Mouse (Mus musculus): ENCODE data around the gene Ptpn7. TPM values are rescaled to one million over a fixed set of nuclear protein-coding genes. Genes with fewer than 3 reads are reported as not detected.
"Not testable (repeated sequence)": the region's sequence is repeated elsewhere in the genome, so short reads cannot be mapped to it uniquely, and the experiment has no call there.

Ptpn7 gene
- polyA plus RNA-seq, 1 experiment from 2014 or later: 20.5 TPM

GRCm38 (mm10) chr1:135096312-135096711, 36.2 kb upstream of the Ptpn7 start:
- no peak overlapping the region for H3K4me2 ChIP-seq (ENCODE audit: low read depth, low read length)
- no peak overlapping the region for H3K9ac ChIP-seq (ENCODE audit: low read length)
- H3K4me1 ChIP-seq (ENCODE audit: control insufficient read depth, insufficient read depth, low read length): peaks cover 35% of the 10 kb centered on the region
- WGBS: 59% methylated on average over 11 of the region's 11 CpGs
- no peaks in the 10 kb centered on the region for H3K36me3 ChIP-seq (ENCODE audit: control insufficient read depth, insufficient read depth)
- ATAC-seq (replicated peaks; ENCODE audit: extremely low read depth, insufficient read depth, low FRiP score): no peak
- peaks cover 14% of the 10 kb centered on the region for H3K27me3 ChIP-seq (ENCODE audit: control insufficient read depth, insufficient read depth, low read length)
- H3K27ac ChIP-seq (ENCODE audit: low read length): no peak overlapping the region
- no peak overlapping the region for H3K4me3 ChIP-seq (ENCODE audit: low read length)
- no peaks in the 10 kb centered on the region for H3K9me3 ChIP-seq (replicated peaks; ENCODE audit: control insufficient read depth, low read length)

GRCm38 (mm10) chr1:135097441-135097840, 35.1 kb upstream of the Ptpn7 start:
- H3K27ac ChIP-seq (ENCODE audit: low read length): no peak overlapping the region
- ATAC-seq (replicated peaks; ENCODE audit: extremely low read depth, insufficient read depth, low FRiP score): no peak
- H3K36me3 ChIP-seq (ENCODE audit: control insufficient read depth, insufficient read depth): no peaks in the 10 kb centered on the region
- WGBS: 89% methylated on average over 6 of the region's 6 CpGs
- H3K27me3 ChIP-seq (ENCODE audit: control insufficient read depth, insufficient read depth, low read length): peaks cover 24% of the 10 kb centered on the region
- H3K4me2 ChIP-seq (ENCODE audit: low read depth, low read length): no peak overlapping the region
- no peaks in the 10 kb centered on the region for H3K9me3 ChIP-seq (replicated peaks; ENCODE audit: control insufficient read depth, low read length)
- peaks cover 35% of the 10 kb centered on the region for H3K4me1 ChIP-seq (ENCODE audit: control insufficient read depth, insufficient read depth, low read length)
- H3K4me3 ChIP-seq (ENCODE audit: low read length): no peak overlapping the region
- no peak overlapping the region for H3K9ac ChIP-seq (ENCODE audit: low read length)

GRCm38 (mm10) chr1:135098441-135098840, 34.1 kb upstream of the Ptpn7 start:
- Histone ChIP-seq H3K4me2 (ENCODE audit: low read depth, low read length) (no peak overlapping the region), H3K36me3 (ENCODE audit: control insufficient read depth, insufficient read depth) (no peaks in the 10 kb centered on the region), H3K9me3 (replicated peaks; ENCODE audit: control insufficient read depth, low read length) (no peaks in the 10 kb centered on the region), H3K27ac (ENCODE audit: low read length) (peak overlapping the region; percentile 64), H3K9ac (ENCODE audit: low read length) (no peak overlapping the region), H3K27me3 (ENCODE audit: control insufficient read depth, insufficient read depth, low read length) (peaks cover 30% of the 10 kb centered on the region), H3K4me1 (ENCODE audit: control insufficient read depth, insufficient read depth, low read length) (peaks cover 35% of the 10 kb centered on the region), H3K4me3 (ENCODE audit: low read length) (no peak overlapping the region)
- ATAC-seq (replicated peaks; ENCODE audit: extremely low read depth, insufficient read depth, low FRiP score): peak; percentile 54
- WGBS: 57% methylated on average over 7 of the region's 7 CpGs

- WGBS: 52% methylated on average over 7 of the region's 7 CpGs
- ATAC-seq (replicated peaks; ENCODE audit: extremely low read depth, insufficient read depth, low FRiP score): no peak
Measured at GRCm38 (mm10) chr1:135100400-135100799, 32.1 kb upstream of the Ptpn7 start.

GRCm38 (mm10) chr1:135105124-135105523, 27.4 kb upstream of the Ptpn7 start, which contains the start of gene Lgr6:
Gene Lgr6 (minus strand): TSS chr1:135105276.
- ATAC-seq (replicated peaks; ENCODE audit: extremely low read depth, insufficient read depth, low FRiP score): no peak; the same call in 1 of the 2 replicates
- H3K4me1 ChIP-seq (ENCODE audit: control insufficient read depth, insufficient read depth, low read length): peaks cover 9% of the 10 kb centered on the region
- peak within 1 kb of the TSS; percentile 57 for H3K9ac ChIP-seq (ENCODE audit: low read length)
- no peaks in the 10 kb centered on the region for H3K36me3 ChIP-seq (ENCODE audit: control insufficient read depth, insufficient read depth)
- H3K4me3 ChIP-seq (ENCODE audit: low read length): peak within 1 kb of the TSS; percentile 58
- WGBS: under 1% methylated on average over 34 of the region's 40 CpGs
- H3K9me3 ChIP-seq (replicated peaks; ENCODE audit: control insufficient read depth, low read length): no peaks in the 10 kb centered on the region
- no peak within 1 kb of the TSS for H3K27ac ChIP-seq (ENCODE audit: low read length)
- H3K27me3 ChIP-seq (ENCODE audit: control insufficient read depth, insufficient read depth, low read length): peaks cover 54% of the 10 kb centered on the region
- H3K4me2 ChIP-seq (ENCODE audit: low read depth, low read length): peak within 1 kb of the TSS; percentile 76

More at GRCm38 (mm10) chr1:135100400-135100799, 32.1 kb upstream of the Ptpn7 start:
- H3K9ac ChIP-seq (ENCODE audit: low read length): no peak overlapping the region
- no peak overlapping the region for H3K27ac ChIP-seq (ENCODE audit: low read length)
- H3K36me3 ChIP-seq (ENCODE audit: control insufficient read depth, insufficient read depth): no peaks in the 10 kb centered on the region
- peaks cover 27% of the 10 kb centered on the region for H3K4me1 ChIP-seq (ENCODE audit: control insufficient read depth, insufficient read depth, low read length)
- H3K9me3 ChIP-seq (replicated peaks; ENCODE audit: control insufficient read depth, low read length): no peaks in the 10 kb centered on the region
- H3K4me2 ChIP-seq (ENCODE audit: low read depth, low read length): no peak overlapping the region
- H3K4me3 ChIP-seq (ENCODE audit: low read length): no peak overlapping the region
- peaks cover 41% of the 10 kb centered on the region for H3K27me3 ChIP-seq (ENCODE audit: control insufficient read depth, insufficient read depth, low read length)

GRCm38 (mm10) chr1:135105951-135106350, 26.5 kb upstream of the Ptpn7 start:
- peaks cover 6% of the 10 kb centered on the region for H3K4me1 ChIP-seq (ENCODE audit: control insufficient read depth, insufficient read depth, low read length)
- no peaks in the 10 kb centered on the region for H3K36me3 ChIP-seq (ENCODE audit: control insufficient read depth, insufficient read depth)
- ATAC-seq (replicated peaks; ENCODE audit: extremely low read depth, insufficient read depth, low FRiP score): peak; percentile 29; the same call in 1 of the 2 replicates
- H3K4me3 ChIP-seq (ENCODE audit: low read length): peak overlapping the region; percentile 58; the same call in 1 of the 2 replicates
- H3K27ac ChIP-seq (ENCODE audit: low read length): no peak overlapping the region
- peak overlapping the region; percentile 76 for H3K4me2 ChIP-seq (ENCODE audit: low read depth, low read length)
- H3K9me3 ChIP-seq (replicated peaks; ENCODE audit: control insufficient read depth, low read length): no peaks in the 10 kb centered on the region
- WGBS: 2% methylated on average over 8 of the region's 8 CpGs
- peaks cover 49% of the 10 kb centered on the region for H3K27me3 ChIP-seq (ENCODE audit: control insufficient read depth, insufficient read depth, low read length)
- no peak overlapping the region for H3K9ac ChIP-seq (ENCODE audit: low read length)

GRCm38 (mm10) chr1:135108611-135109010, 23.9 kb upstream of the Ptpn7 start:
- H3K9ac ChIP-seq (ENCODE audit: low read length): no peak overlapping the region
- 53% methylated on average over 6 of the region's 6 CpGs for WGBS
- H3K9me3 ChIP-seq (replicated peaks; ENCODE audit: control insufficient read depth, low read length): no peaks in the 10 kb centered on the region
- H3K4me3 ChIP-seq (ENCODE audit: low read length): no peak overlapping the region
- no peaks in the 10 kb centered on the region for H3K36me3 ChIP-seq (ENCODE audit: control insufficient read depth, insufficient read depth)
- peaks cover 31% of the 10 kb centered on the region for H3K27me3 ChIP-seq (ENCODE audit: control insufficient read depth, insufficient read depth, low read length)
- H3K4me1 ChIP-seq (ENCODE audit: control insufficient read depth, insufficient read depth, low read length): peaks cover 6% of the 10 kb centered on the region
- no peak for ATAC-seq (replicated peaks; ENCODE audit: extremely low read depth, insufficient read depth, low FRiP score)
- no peak overlapping the region for H3K27ac ChIP-seq (ENCODE audit: low read length)
- H3K4me2 ChIP-seq (ENCODE audit: low read depth, low read length): no peak overlapping the region

GRCm38 (mm10) chr1:135110075-135110474, 22.4 kb upstream of the Ptpn7 start:
- peaks cover 24% of the 10 kb centered on the region for H3K27me3 ChIP-seq (ENCODE audit: control insufficient read depth, insufficient read depth, low read length)
- H3K4me3 ChIP-seq (ENCODE audit: low read length): no peak overlapping the region
- no peak overlapping the region for H3K27ac ChIP-seq (ENCODE audit: low read length)
- ATAC-seq (replicated peaks; ENCODE audit: extremely low read depth, insufficient read depth, low FRiP score): no peak
- 14% methylated on average over 6 of the region's 6 CpGs for WGBS
- H3K36me3 ChIP-seq (ENCODE audit: control insufficient read depth, insufficient read depth): no peaks in the 10 kb centered on the region
- peaks cover 6% of the 10 kb centered on the region for H3K4me1 ChIP-seq (ENCODE audit: control insufficient read depth, insufficient read depth, low read length)
- H3K9me3 ChIP-seq (replicated peaks; ENCODE audit: control insufficient read depth, low read length): no peaks in the 10 kb centered on the region
- no peak overlapping the region for H3K9ac ChIP-seq (ENCODE audit: low read length)
- H3K4me2 ChIP-seq (ENCODE audit: low read depth, low read length): no peak overlapping the region

- not testable (repeated sequence) for H3K27ac ChIP-seq (ENCODE audit: low read length); H3K9ac ChIP-seq (ENCODE audit: low read length); H3K36me3 ChIP-seq (ENCODE audit: control insufficient read depth, insufficient read depth); H3K4me3 ChIP-seq (ENCODE audit: low read length); ATAC-seq (replicated peaks; ENCODE audit: extremely low read depth, insufficient read depth, low FRiP score); H3K4me2 ChIP-seq (ENCODE audit: low read depth, low read length); H3K9me3 ChIP-seq (replicated peaks; ENCODE audit: control insufficient read depth, low read length); H3K4me1 ChIP-seq (ENCODE audit: control insufficient read depth, insufficient read depth, low read length)
- H3K27me3 ChIP-seq (ENCODE audit: control insufficient read depth, insufficient read depth, low read length): peaks cover 17% of the 10 kb centered on the region
- whole genome bisulfite sequencing: 41% methylated on average over 4 of the region's 5 CpGs
Measured at GRCm38 (mm10) chr1:135111271-135111670, 21.2 kb upstream of the Ptpn7 start.

All from heart, embryonic 16.5 days (tissue).